Mouse (Mus musculus): ENCODE data around the gene Fam102a. TPM values are rescaled to one million over a fixed set of nuclear protein-coding genes. Genes with fewer than 3 reads are reported as not detected.
A peak's percentile ranks its signal among the peaks of the same experiment; 100 is the strongest.

The Fam102a gene
- polyA plus RNA-seq, 1 experiment from 2014 or later, result 9.4 TPM

DNA sequence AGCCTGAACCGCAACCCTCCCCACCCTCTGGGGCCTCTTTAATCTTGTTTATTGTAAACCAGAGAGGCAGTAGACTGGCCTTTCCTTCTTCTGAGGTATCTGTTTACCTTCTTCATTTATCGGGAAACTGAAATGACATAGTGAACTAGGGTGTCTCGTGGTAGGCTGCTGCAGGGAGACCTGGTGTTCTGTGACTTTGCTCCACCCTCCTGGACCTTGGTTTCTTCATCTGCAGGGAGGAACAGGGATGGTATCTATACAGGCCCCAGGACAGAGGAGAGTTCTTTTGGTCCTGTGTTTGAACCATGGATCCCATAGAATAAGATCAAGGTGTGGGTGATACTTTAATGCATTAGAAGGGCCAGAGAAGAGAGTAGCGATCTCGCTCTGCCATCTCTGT is 16.1 kb downstream of the Fam102a start:
- 80% methylated on average over 5 of the region's 5 CpGs for WGBS
- no peak overlapping the region for H3K9ac ChIP-seq (replicated peaks)
- peaks cover 15% of the 10 kb centered on the region for H3K4me1 ChIP-seq
- no peaks in the 10 kb centered on the region for H3K36me3 ChIP-seq
- no peaks in the 10 kb centered on the region for H3K9me3 ChIP-seq
- no peak overlapping the region for H3K4me3 ChIP-seq
- H3K4me2 ChIP-seq (replicated peaks), result no peak overlapping the region
- no peak for ATAC-seq (ENCODE audit: low FRiP score, low read depth)
- H3K27me3 ChIP-seq, result no peaks in the 10 kb centered on the region
- H3K27ac ChIP-seq (replicated peaks), result no peak overlapping the region

DNA sequence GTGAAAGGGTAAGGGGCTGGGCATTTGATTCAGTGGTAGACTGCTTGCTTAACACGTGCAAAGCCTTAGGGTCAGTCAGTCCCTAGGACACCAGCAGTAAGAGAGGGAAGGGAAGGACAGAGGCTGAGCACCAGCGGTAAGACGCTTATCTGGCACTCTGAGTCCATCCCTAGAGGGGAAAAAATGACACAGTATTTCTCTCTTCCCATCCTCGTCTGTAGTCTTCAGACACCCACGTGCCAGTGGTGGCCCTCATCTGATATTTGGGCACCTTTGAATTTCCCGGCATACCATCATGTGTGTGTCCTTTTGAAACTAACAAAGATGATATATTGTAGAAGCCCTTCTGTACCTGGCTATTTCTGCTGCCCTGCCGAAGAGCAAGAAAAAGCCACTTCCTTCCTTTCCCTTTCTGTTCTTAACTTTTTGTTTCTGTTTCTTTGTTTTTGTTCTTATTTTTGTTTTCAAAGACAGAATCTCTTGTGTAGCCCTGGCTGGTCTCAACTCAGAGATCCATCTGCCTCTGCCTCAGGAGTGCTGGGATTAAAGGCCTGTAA is 18.5 kb downstream of the Fam102a start:
- 83% methylated on average over 7 of the region's 7 CpGs for WGBS
- Histone ChIP-seq H3K9ac (replicated peaks) (no peak overlapping the region), H3K27me3 (no peaks in the 10 kb centered on the region), H3K27ac (replicated peaks) (no peak overlapping the region), H3K4me2 (replicated peaks) (no peak overlapping the region), H3K9me3 (no peaks in the 10 kb centered on the region), H3K4me3 (no peak overlapping the region), H3K4me1 (peaks cover 36% of the 10 kb centered on the region), H3K36me3 (no peaks in the 10 kb centered on the region)
- ATAC-seq (ENCODE audit: low FRiP score, low read depth), result no peak

GRCm38 (mm10) chr2:32555484-32555883 is 20.4 kb downstream of the Fam102a start:
- Histone ChIP-seq H3K4me1 (peaks cover 51% of the 10 kb centered on the region), H3K9ac (replicated peaks) (0 out of 2 replicates have a peak overlapping the region, but pooled peaks have one; percentile 8), H3K9me3 (no peaks in the 10 kb centered on the region), H3K36me3 (no peaks in the 10 kb centered on the region), H3K27ac (replicated peaks) (0 out of 2 replicates have a peak overlapping the region, but pooled peaks have one; percentile 58), H3K27me3 (no peaks in the 10 kb centered on the region), H3K4me3 (no peak overlapping the region), H3K4me2 (replicated peaks) (no peak overlapping the region)
- ATAC-seq (ENCODE audit: low FRiP score, low read depth), result no peak
- WGBS, result 38% methylated on average over 4 of the region's 4 CpGs

GRCm38 (mm10) chr2:32556019-32556418 is 20.9 kb downstream of the Fam102a start:
- Histone ChIP-seq H3K27me3 (no peaks in the 10 kb centered on the region), H3K9me3 (no peaks in the 10 kb centered on the region), H3K4me2 (replicated peaks) (no peak overlapping the region), H3K27ac (replicated peaks) (peak overlapping the region; percentile 58), H3K36me3 (no peaks in the 10 kb centered on the region), H3K4me3 (no peak overlapping the region), H3K4me1 (peaks cover 54% of the 10 kb centered on the region), H3K9ac (replicated peaks) (no peak overlapping the region)
- WGBS, result 82% methylated on average over 7 of the region's 7 CpGs
- no peak for ATAC-seq (ENCODE audit: low FRiP score, low read depth)

GRCm38 (mm10) chr2:32559570-32559969 is 24.4 kb downstream of the Fam102a start:
- ATAC-seq (ENCODE audit: low FRiP score, low read depth), result peak; percentile 93
- H3K27ac ChIP-seq (replicated peaks), result peak overlapping the region; percentile 87
- peaks cover 29% of the 10 kb centered on the region for H3K36me3 ChIP-seq
- 8% methylated on average over 5 of the region's 5 CpGs for WGBS
- no peak overlapping the region for H3K4me3 ChIP-seq
- H3K9me3 ChIP-seq, result no peaks in the 10 kb centered on the region
- peak overlapping the region; percentile 37; the same call in 1 of the 2 replicates for H3K9ac ChIP-seq (replicated peaks)
- peaks cover 54% of the 10 kb centered on the region for H3K4me1 ChIP-seq
- H3K27me3 ChIP-seq, result no peaks in the 10 kb centered on the region
- peak overlapping the region; percentile 26 for H3K4me2 ChIP-seq (replicated peaks)

GRCm38 (mm10) chr2:32566536-32567063 is 31.5 kb downstream of the Fam102a start:
- Histone ChIP-seq H3K4me3 (no peak overlapping the region), H3K27ac (replicated peaks) (no peak overlapping the region), H3K27me3 (no peaks in the 10 kb centered on the region), H3K9ac (replicated peaks) (no peak overlapping the region), H3K4me1 (peaks cover 7% of the 10 kb centered on the region), H3K4me2 (replicated peaks) (no peak overlapping the region), H3K36me3 (peaks cover 65% of the 10 kb centered on the region), H3K9me3 (no peaks in the 10 kb centered on the region)
- 42% methylated on average over 4 of the region's 4 CpGs for WGBS
- ATAC-seq (ENCODE audit: low FRiP score, low read depth), result no peak

DNA sequence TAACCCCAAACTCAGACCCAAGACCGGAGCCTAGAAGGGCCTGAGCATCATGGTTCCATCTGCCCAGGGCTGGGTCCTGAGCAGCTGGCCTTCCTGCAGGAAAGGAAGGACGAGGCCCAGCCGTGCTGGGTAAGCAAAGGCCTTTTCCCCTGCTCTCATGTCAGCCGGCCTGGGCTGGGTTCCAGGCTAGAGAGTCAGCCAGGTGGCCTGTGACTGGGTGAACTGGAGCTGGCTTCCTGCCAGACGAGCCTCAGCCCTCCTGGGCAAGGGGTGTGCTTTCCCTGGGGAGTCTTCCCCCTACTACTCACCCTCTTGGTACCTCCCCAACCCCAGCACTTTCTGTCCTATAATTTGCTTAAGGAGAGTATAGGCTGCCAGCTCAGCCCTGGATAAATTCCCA is 33.0 kb downstream of the Fam102a start:
- Histone ChIP-seq H3K9me3 (no peaks in the 10 kb centered on the region), H3K27me3 (no peaks in the 10 kb centered on the region), H3K4me3 (no peak overlapping the region), H3K36me3 (peaks cover 57% of the 10 kb centered on the region), H3K9ac (replicated peaks) (no peak overlapping the region), H3K4me2 (replicated peaks) (no peak overlapping the region), H3K27ac (replicated peaks) (no peak overlapping the region), H3K4me1 (peaks cover 15% of the 10 kb centered on the region)
- WGBS, result 79% methylated on average over 5 of the region's 5 CpGs
- ATAC-seq (ENCODE audit: low FRiP score, low read depth), result no peak

DNA sequence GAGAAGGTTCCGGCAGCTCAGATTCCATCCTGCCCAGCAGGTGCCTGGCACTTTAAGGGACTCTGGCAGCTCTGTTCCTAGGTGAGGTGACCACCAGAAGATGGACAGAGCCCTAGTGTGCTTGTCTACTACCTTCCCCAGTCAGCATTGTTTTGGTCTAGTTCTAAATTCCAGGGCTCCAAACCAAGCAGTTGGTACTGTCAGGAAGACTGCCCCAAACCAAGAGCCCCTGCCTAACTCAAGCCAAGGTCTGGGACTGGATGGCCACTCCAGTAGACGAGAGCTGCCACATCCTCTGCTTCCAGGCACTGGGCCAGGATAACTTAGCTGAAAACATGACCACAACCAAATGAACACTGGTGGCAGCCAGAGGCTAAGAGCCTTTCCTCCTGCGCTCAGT is 33.8 kb downstream of the Fam102a start:
- 91% methylated on average over 3 of the region's 3 CpGs for WGBS
- Histone ChIP-seq H3K4me3 (no peak overlapping the region), H3K4me1 (peaks cover 15% of the 10 kb centered on the region), H3K36me3 (peaks cover 51% of the 10 kb centered on the region), H3K4me2 (replicated peaks) (no peak overlapping the region), H3K9ac (replicated peaks) (no peak overlapping the region), H3K27ac (replicated peaks) (no peak overlapping the region), H3K27me3 (no peaks in the 10 kb centered on the region), H3K9me3 (no peaks in the 10 kb centered on the region)
- ATAC-seq (ENCODE audit: low FRiP score, low read depth), result no peak

GRCm38 (mm10) chr2:32570698-32571494 is 35.8 kb downstream of the Fam102a start, which contains the start of gene Dpm2:
Dpm2 (plus strand) TSS chr2:32570858.
- Histone ChIP-seq H3K4me1 (peaks cover 25% of the 10 kb centered on the region), H3K4me2 (replicated peaks) (peak within 1 kb of the TSS; percentile 95), H3K27ac (replicated peaks) (peak within 1 kb of the TSS; percentile 46), H3K4me3 (peak within 1 kb of the TSS; percentile 76), H3K9ac (replicated peaks) (peak within 1 kb of the TSS; percentile 77), H3K36me3 (peaks cover 33% of the 10 kb centered on the region), H3K27me3 (no peaks in the 10 kb centered on the region), H3K9me3 (no peaks in the 10 kb centered on the region)
- ATAC-seq (ENCODE audit: low FRiP score, low read depth), result peak; percentile 74
- WGBS, result 2% methylated on average over 36 of the region's 36 CpGs

DNA sequence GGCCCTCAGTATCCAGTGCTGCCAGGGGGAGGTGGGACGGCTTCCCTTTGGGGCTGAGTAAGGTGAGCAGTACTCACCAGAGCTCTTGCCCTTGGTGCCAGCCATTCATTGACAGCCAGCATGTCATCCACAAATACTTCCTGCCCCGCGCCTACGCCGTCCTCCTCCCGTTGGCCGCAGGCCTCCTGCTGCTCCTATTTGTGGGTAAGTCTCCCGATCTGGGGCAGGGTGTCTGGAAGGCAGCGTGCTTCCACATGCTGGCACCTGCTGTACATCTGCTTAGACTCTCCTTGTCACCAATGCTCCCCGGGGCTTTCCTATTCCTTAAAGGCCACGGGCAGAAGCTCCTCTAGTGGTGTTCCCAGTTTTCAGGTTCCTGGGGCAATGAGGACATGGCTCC is 37.1 kb downstream of the Fam102a start:
- Histone ChIP-seq H3K27me3 (peaks cover 12% of the 10 kb centered on the region), H3K36me3 (peaks cover 25% of the 10 kb centered on the region), H3K9me3 (no peaks in the 10 kb centered on the region), H3K9ac (replicated peaks) (no peak overlapping the region), H3K4me1 (peaks cover 26% of the 10 kb centered on the region), H3K27ac (replicated peaks) (no peak overlapping the region), H3K4me3 (peak overlapping the region; percentile 76; the same call in 1 of the 2 replicates), H3K4me2 (replicated peaks) (peak overlapping the region; percentile 95; the same call in 1 of the 2 replicates)
- ATAC-seq (ENCODE audit: low FRiP score, low read depth), result no peak
- WGBS, result 91% methylated on average over 11 of the region's 11 CpGs

GRCm38 (mm10) chr2:32574497-32574896 is 39.4 kb downstream of the Fam102a start, which contains the start of gene Pip5kl1:
Pip5kl1 (plus strand) TSS chr2:32574797.
- Histone ChIP-seq H3K36me3 (0 out of 2 replicates have a peak, but pooled peaks cover 7% of the 10 kb centered on the region), H3K4me2 (replicated peaks) (peak within 1 kb of the TSS; percentile 100), H3K9me3 (no peaks in the 10 kb centered on the region), H3K9ac (replicated peaks) (peak within 1 kb of the TSS; percentile 61), H3K27ac (replicated peaks) (no peak within 1 kb of the TSS), H3K4me3 (peak within 1 kb of the TSS; percentile 48), H3K27me3 (peaks cover 35% of the 10 kb centered on the region), H3K4me1 (peaks cover 26% of the 10 kb centered on the region)
- 77% methylated on average over 6 of the region's 6 CpGs for WGBS
- no peak for ATAC-seq (ENCODE audit: low FRiP score, low read depth)
